Mouse (Mus musculus): ENCODE data around the gene Grip1. TPM values are rescaled to one million over a fixed set of nuclear protein-coding genes. Genes with fewer than 3 reads are reported as not detected.
A peak's percentile ranks its signal among the peaks of the same experiment; 100 is the strongest.

The Grip1 gene
- polyA plus RNA-seq, 1 experiment from 2014 or later, result 16.2 TPM

GRCm38 (mm10) chr10:120125465-120125857 is 671.8 kb downstream of the Grip1 start:
- H3K9me3 ChIP-seq (ENCODE audit: control insufficient read depth, low read length), result no peaks in the 10 kb centered on the region
- ATAC-seq (ENCODE audit: insufficient read depth, low FRiP score, low TSS enrichment) (no peak), DNase-seq (ENCODE audit: low spot score) (no peak)
- WGBS, result 78% methylated on average over 10 of the region's 10 CpGs
- no peaks in the 10 kb centered on the region for H3K4me1 ChIP-seq (ENCODE audit: control insufficient read depth, insufficient read depth, low read length)
- H3K36me3 ChIP-seq (ENCODE audit: control insufficient read depth, insufficient read depth, low read length), result no peaks in the 10 kb centered on the region
- H3K4me3 ChIP-seq (ENCODE audit: low read depth, low read length), result no peak overlapping the region
- H3K9ac ChIP-seq (ENCODE audit: low read length), result no peak overlapping the region
- no peak overlapping the region for H3K4me2 ChIP-seq (ENCODE audit: low read depth)
- no peaks in the 10 kb centered on the region for H3K27me3 ChIP-seq (ENCODE audit: control insufficient read depth, insufficient read depth, low read length)
- H3K27ac ChIP-seq (ENCODE audit: low read depth, low read length), result no peak overlapping the region

GRCm38 (mm10) chr10:120128601-120129277 is 675.1 kb downstream of the Grip1 start:
- no peak for DNase-seq (ENCODE audit: low spot score)

GRCm38 (mm10) chr10:120130621-120131020 is 677.0 kb downstream of the Grip1 start:
- H3K4me1 ChIP-seq (ENCODE audit: control insufficient read depth, insufficient read depth, low read length), result no peaks in the 10 kb centered on the region
- no peaks in the 10 kb centered on the region for H3K36me3 ChIP-seq (ENCODE audit: control insufficient read depth, insufficient read depth, low read length)
- H3K4me2 ChIP-seq (ENCODE audit: low read depth), result no peak overlapping the region
- no peak overlapping the region for H3K9ac ChIP-seq (ENCODE audit: low read length)
- H3K27ac ChIP-seq (ENCODE audit: low read depth, low read length), result no peak overlapping the region
- WGBS, result 68% methylated on average over 16 of the region's 16 CpGs
- H3K27me3 ChIP-seq (ENCODE audit: control insufficient read depth, insufficient read depth, low read length), result no peaks in the 10 kb centered on the region
- ATAC-seq (ENCODE audit: insufficient read depth, low FRiP score, low TSS enrichment) (no peak), DNase-seq (ENCODE audit: low spot score) (peak; percentile 36)
- H3K4me3 ChIP-seq (ENCODE audit: low read depth, low read length), result no peak overlapping the region
- no peaks in the 10 kb centered on the region for H3K9me3 ChIP-seq (ENCODE audit: control insufficient read depth, low read length)

More at GRCm38 (mm10) chr10:120128601-120129277, 675.1 kb downstream of the Grip1 start:
- H3K4me2 ChIP-seq (ENCODE audit: low read depth), result no peak overlapping the region
- H3K9me3 ChIP-seq (ENCODE audit: control insufficient read depth, low read length), result no peaks in the 10 kb centered on the region
- H3K27me3 ChIP-seq (ENCODE audit: control insufficient read depth, insufficient read depth, low read length), result no peaks in the 10 kb centered on the region
- H3K4me3 ChIP-seq (ENCODE audit: low read depth, low read length), result no peak overlapping the region
- H3K4me1 ChIP-seq (ENCODE audit: control insufficient read depth, insufficient read depth, low read length), result no peaks in the 10 kb centered on the region
- H3K36me3 ChIP-seq (ENCODE audit: control insufficient read depth, insufficient read depth, low read length), result no peaks in the 10 kb centered on the region
- 41% methylated on average over 13 of the region's 13 CpGs for WGBS
- no peak for ATAC-seq (ENCODE audit: insufficient read depth, low FRiP score, low TSS enrichment)
- H3K9ac ChIP-seq (ENCODE audit: low read length), result no peak overlapping the region
- no peak overlapping the region for H3K27ac ChIP-seq (ENCODE audit: low read depth, low read length)

GRCm38 (mm10) chr10:120133697-120134096 is 680.1 kb downstream of the Grip1 start:
- ATAC-seq (ENCODE audit: insufficient read depth, low FRiP score, low TSS enrichment) (no peak), DNase-seq (ENCODE audit: low spot score) (no peak)
- Histone ChIP-seq H3K4me2 (ENCODE audit: low read depth) (no peak overlapping the region), H3K36me3 (ENCODE audit: control insufficient read depth, insufficient read depth, low read length) (no peaks in the 10 kb centered on the region), H3K9me3 (ENCODE audit: control insufficient read depth, low read length) (no peaks in the 10 kb centered on the region), H3K9ac (ENCODE audit: low read length) (no peak overlapping the region), H3K4me1 (ENCODE audit: control insufficient read depth, insufficient read depth, low read length) (no peaks in the 10 kb centered on the region), H3K4me3 (ENCODE audit: low read depth, low read length) (no peak overlapping the region), H3K27ac (ENCODE audit: low read depth, low read length) (no peak overlapping the region), H3K27me3 (ENCODE audit: control insufficient read depth, insufficient read depth, low read length) (no peaks in the 10 kb centered on the region)
- 70% methylated on average over 11 of the region's 11 CpGs for WGBS

GRCm38 (mm10) chr10:120136020-120136562 is 682.5 kb downstream of the Grip1 start:
- Histone ChIP-seq H3K4me2 (ENCODE audit: low read depth) (no peak overlapping the region), H3K4me1 (ENCODE audit: control insufficient read depth, insufficient read depth, low read length) (no peaks in the 10 kb centered on the region), H3K27me3 (ENCODE audit: control insufficient read depth, insufficient read depth, low read length) (no peaks in the 10 kb centered on the region), H3K36me3 (ENCODE audit: control insufficient read depth, insufficient read depth, low read length) (no peaks in the 10 kb centered on the region), H3K4me3 (ENCODE audit: low read depth, low read length) (no peak overlapping the region), H3K9ac (ENCODE audit: low read length) (no peak overlapping the region), H3K27ac (ENCODE audit: low read depth, low read length) (no peak overlapping the region), H3K9me3 (ENCODE audit: control insufficient read depth, low read length) (no peaks in the 10 kb centered on the region)
- 83% methylated on average over 12 of the region's 12 CpGs for WGBS
- ATAC-seq (ENCODE audit: insufficient read depth, low FRiP score, low TSS enrichment) (no peak), DNase-seq (ENCODE audit: low spot score) (no peak)

Other genes with a start within 250 kb of the Grip1 start
- gene Cand1, start 213.8 kb upstream of the Grip1 start, polyA plus RNA-seq (2014; fragmentation: Nextera tagmentation; extraction: Ambion mirVana), result 130 and 131 TPM in 2 replicates

Data from neural tube, embryonic 11.5 days (tissue).